Mouse (Mus musculus) telencephalon, adult 2 months (tissue): ENCODE measurements around the gene Bmf.

Experiments
- DNase-seq: peaks from one replicate; pipeline ENCODE4 v3.0.0-alpha.2; 2011; ENCODE audit warnings: low read depth, low spot score

Gene Bmf

DNA sequence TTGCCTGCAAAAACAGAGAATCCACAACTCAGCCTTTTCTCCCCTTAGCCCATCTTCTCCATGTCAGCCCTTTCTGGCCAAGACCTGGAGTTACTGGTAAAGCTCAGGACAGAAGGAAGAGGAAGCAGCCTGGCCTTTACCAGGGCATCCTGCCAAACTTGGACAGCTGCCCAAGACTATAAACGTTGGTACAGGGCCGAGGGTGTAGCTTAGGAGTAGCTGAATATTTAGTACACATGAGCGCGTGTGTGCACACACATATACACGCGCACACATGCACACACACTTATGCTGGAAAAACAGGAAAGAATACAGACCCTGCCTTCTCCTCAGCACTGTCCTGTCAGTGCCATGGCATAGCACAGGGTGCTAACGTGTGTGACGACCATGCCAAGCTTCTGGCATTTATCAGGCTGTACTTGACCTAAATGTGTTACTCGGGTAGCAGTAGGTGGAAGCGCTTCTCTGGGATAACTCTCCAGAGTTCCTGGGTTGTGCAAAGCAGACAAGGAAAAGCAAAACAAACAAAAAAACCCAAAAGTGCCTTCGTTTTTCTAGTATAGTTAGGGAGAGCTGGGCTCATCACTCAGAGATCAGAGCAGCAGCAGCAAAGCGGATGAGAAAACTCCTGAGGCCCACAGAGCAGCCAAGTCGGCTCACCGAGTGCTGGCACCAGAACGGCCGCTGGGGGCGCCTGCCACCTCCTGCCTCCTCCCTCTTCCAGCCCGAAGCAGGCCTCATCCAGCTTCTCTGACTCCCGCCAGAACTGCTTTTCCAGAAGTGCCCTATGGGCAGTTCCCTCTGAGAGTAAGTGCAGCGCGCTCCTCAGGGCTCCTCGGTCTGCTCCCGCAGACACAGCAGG is 4.0 kb downstream of the Bmf start:
- DNase-seq = no peak

DNA sequence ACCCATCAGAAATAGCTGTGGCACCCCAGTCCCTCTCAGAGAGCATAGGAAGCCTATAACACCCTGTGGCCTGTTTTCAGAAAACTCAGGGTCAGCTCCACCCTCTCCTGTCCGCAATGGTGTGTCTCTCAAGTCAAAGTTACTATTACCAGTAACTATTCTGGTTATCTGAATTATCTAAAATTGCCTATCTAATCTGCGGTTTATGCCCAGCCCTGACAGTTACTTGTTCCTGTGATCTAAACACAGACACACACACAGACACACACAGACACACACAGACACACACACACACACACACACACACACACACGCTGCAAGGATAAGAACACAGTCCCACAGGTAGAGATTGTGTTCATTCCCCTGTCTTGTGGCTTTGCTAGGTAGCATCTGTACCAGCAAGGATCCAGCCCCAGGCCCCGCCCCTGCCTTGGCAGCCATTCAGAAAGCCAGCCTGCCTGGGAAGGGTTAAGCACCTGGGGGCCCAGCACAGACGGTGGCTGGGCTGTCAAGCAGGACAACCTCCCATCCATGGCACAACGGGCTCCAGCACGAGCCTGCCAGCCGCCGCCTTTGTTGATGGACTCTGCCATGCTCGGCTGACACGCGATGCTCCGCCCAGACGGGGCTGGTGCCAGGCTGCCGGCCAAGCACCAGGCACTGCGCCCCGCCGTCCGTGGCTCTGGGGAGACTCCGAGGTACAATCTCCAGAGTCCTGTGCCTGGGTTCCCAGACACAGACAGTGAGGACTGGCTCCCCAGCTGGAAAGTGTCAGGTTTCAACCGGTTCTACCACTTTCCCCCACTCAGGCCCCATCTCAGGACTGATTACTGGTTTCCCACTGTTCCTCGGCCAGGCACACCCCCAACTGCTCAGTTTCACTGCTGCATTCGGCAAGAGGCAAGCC is 5.3 kb downstream of the Bmf start:
- no peak for DNase-seq

DNA sequence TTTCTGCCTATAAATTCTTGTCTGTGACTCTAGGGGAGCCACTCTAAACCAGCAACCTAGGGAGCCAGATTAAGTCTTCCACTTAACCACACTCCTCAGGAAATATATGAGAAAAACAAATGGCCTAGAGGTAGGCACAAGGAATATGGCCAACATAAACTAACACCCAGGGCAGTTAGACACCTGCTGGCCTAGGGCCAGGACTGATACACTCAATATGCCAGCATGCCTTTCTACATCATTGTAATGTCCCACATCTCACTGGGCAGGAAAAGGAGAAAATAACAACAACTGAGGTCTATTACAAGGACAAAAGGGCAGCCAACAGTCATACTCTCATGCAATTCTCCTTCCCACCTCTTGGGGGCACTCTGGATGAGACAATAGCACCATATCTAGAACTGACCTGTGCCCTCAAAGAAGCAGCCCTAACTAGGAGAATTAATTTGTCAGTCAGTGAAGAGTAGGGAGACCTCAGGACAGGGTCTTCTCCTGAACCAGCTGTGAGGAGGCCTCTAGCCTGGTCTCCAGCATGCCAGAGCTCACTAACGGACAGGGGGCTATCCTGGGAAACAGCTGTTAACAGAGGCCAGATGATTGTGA is 6.4 kb downstream of the Bmf start:
- DNase-seq = no peak

DNA sequence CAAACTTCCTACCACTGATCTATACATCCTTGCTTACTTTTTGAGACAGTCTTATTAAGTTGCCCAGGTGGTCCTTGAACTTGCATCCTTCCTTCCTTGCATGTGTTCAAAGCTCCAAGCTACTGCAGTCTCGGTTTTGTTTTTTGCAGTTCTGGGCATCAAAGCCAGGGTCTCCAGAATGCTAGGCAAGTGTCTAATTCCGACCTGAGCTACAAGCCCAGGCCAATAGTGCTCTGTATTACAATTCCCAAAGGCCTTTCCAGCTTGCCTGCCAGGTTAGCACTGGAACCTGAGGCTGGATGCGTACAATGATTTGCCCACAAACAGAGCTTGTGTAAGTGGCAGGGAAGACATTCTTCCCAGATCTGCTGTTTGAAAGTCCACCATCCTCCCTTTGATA is 7.8 kb downstream of the Bmf start:
- DNase-seq = no peak

DNA sequence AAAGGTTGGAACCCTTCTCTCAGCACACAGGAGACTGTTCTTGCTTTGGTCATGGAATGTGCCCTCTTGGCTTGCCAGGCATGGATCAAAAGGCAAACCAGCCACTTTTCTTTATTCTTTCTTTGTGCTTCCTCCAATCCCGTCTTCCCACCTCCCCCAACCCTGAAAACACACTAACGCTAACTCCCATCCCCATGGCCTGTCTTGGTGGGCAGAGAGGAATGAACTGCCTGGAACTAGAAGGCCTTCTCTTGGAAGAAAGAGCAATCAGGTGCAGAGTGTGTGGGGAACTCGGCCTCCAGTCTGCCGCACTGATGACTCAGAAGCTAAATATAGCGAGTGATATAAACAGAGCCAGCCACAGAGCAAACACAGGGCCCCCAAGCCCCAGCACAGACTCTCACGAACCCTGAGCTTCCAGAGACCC is 8.8 kb downstream of the Bmf start:
- DNase-seq = peak; percentile 52

DNA sequence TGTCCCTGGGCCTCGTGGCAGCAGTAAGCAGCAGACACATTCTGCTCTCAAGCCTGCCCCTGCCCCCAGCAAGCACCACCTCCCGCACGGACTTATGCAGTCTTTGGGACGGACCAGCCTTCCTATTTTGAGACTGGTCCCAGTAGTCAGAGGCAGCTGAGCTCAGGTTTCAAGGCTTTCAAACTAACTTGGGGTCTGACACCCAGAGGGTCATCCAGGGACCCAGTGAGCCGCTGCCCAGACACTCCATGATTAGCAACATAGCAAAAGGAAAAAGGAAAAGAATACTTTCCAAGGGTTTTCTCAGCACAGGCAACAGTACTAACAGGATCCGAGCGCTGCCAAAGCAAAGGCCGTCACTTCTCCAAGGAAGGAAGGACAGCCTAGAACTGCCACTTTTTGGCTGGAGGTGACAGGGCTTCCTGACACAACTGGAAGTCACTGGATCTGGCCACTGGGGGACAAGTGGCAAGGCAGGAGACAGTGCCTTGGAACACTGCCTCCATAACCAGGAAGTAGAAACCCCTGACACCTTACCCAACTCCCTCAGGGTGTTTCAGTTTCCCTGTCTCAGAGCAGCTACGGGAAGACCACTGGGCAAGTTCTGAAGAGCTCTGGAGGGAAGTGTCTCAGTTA is 9.5 kb downstream of the Bmf start:
- DNase-seq = no peak

DNA sequence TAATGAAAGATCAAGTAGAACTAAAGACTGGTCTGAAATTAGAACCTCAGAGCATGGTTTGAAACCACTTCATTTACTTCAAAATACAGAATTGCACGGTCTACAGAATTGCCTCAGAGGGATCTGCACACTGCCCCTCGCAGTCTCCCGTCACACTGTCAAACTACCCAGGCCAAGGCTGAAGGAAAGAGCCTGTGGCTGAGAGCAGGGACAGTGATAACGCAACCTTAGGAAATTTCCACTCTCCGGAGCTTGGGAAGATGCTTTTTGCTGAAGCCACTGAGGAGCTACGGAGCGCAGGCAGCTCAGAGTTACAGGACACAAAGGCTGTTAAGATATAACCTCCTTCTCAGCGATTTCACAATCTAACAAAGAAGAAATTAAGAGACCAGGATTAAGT is 10.4 kb downstream of the Bmf start:
- no peak for DNase-seq

DNA sequence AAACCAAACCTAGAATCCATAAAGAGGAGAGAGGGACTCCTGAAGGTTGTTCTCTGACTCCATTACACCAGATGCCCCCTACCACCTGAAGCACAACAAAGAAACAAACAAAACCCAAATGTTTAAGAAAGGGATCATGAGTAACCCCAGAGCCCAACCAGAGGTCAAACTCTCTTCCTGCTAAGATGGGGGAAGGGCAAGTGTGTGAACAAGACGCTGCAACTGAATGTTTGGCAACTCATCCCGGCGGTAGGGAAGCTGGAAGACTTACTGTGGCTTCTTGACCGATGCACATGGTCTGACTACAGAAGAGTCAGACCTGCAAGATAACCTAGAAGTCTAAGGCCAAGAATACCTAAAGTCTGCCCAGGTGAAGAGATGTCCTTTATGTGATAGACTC is 12.3 kb downstream of the Bmf start:
- DNase-seq = no peak

DNA sequence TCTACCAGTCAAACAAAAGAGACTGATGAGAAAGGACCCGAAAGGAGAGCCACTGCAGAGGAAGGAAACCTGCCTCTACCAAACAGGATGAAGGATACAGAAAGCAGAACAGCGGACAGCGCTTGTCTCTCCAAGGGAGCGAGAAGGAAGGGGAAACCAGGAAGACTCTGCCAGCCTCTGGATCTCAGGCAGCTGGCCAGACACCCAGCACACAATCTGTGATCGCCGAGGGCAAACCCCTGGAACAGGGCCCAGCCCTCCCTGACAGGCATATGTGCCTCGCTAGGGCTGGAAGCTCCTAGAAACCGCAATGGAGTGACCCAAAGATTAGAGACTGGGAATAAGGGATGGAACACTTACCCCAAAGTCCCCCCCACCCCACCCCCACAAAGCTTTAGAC is 12.9 kb downstream of the Bmf start:
- DNase-seq = no peak

DNA sequence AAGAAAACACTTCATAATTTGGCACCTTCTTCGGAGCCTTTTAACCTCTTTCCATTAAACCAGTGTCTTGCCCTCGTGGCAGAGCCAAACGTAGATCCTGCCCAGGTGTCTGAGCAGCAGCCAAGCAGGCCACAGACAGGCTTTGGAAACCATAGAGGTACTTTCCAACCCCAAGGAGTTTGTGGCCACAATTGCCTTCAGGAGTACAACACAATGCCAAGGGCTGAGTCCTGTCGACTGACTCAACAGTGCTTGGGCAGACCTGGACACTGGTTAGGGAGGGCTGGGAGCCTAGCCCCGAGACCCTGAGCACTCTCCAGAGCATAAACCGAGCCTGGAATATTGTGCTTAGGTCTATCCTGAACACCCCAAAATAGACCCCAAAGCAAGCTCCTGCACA is 13.4 kb downstream of the Bmf start:
- no peak for DNase-seq

DNA sequence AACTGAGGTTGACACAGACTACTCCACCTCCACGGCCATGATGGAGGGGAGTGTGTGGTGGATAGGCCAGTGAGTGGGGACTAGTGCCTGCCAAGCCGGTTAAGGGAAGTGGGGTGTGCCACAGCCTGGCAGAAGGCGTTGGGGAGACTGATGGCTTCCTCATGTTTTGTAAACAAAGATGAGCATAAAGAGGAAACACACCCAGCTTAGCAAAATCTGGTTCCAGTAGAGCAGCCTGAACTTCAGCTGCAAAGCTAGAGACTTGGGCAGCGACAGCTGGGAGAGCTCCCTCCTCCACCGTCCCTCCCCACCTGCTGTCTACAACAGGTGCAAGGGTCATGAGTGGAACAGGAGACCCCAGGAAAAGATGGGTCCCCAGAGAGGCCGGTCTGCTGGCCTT is 15.5 kb downstream of the Bmf start:
- no peak for DNase-seq

DNA sequence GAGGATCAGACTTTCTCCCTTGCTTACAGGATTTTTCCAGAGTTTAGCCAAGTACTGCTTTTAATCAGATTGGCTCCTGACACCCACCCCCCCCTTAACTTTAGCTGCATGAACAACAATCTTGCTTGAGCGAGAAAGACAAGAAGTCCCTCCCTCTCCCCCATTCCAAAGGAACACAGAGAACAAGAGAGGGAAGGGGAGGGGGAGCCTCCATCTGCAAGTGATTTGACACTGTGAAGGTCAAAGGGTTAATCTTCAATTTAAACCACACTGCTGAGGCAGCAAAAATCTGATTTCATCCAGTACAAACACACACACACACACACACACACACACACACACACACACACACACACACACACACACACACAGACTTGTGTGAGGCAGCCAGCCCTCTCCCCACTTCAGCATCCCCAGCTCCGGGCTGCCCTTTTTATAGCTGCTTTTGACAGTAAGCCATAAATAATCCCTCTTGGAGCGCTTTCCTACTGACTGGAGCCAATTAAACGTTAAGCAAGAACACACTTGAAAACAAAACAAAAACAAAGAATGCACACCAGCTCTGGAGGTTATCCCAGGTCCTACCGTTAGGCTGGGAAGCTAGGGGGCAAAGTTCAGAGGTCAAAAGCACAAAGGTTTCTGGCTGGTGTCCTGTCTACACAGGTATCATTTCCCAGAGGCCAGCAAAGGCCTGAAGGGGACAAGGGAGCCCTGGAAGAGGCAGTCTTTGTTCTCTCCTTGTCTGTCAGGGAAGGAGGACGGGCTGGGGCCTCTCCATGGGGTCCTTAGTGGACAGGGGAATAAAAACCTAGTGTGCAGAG is 16.4 kb downstream of the Bmf start:
- no peak for DNase-seq

DNA sequence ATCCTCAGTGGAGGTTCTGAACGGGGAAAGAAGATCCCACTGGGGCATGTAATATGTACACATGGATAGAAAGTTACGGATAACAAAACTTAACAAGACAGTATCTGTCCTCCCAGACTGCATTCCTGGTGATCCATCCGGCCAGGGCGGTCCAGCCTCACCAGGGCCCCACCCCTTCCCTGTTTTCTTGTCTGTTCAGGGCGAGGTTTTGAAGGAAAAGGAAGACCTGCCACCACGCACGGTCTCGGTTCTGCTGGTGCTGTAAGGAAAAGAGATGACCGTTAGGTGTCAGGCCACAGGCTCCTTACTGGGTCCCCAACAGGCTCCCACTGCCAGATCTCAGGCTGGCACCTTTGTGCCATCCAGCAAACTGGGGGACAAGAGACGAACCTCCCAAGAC is 17.1 kb downstream of the Bmf start:
- no peak for DNase-seq

DNA sequence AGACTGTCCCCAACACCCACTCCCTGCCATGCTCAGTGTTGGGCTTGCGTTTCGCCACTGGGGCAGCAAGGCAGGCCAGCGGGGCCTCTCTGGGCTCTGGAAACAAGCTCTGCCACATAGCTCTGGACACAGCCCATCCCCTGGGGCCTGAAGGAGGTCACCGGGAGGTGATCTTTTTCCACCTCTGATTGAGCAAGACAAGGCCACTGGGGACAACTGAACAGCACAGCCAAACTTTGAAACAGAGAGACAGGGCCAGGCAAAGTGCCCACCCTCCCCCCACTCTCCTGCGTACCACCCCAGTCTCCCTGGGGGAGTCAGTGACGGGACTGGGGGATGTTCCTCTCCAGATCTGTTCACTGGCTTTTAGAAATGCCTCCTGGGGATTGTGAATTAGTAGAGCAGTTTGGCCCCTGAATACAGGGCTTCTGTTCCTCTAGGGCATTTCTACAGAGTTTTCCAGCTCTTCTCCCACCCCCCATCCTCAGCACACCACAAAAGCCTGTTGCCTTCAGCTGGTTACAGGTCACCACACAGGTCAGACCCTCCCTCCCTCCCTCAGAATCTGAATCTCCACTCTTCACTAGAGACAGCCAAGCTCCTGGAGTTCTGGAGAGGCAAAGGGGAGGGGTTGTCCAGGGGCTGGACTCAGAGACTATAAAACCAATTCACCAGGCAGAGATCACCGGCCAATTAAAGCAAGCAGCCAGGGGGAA is 19.9 kb downstream of the Bmf start:
- no peak for DNase-seq

DNA sequence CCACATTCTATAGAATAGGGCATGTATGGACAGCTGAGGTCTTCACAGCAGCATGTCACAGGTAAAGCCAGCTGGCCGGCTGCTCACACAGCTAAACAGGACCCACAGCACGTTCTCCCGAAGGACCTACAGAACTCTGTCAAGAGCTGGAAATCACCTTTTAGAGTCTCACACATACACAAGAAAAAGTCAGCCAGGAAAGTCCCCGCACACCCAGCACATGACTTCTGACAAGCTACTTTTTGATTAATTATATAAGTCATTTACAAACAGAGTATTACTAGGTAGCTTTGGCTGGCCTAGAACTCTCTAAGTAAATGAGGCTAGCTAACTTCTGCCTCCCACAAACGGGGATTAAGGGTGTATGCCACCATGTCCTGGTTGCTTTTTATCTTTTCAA is 22.9 kb downstream of the Bmf start:
- no peak for DNase-seq

DNA sequence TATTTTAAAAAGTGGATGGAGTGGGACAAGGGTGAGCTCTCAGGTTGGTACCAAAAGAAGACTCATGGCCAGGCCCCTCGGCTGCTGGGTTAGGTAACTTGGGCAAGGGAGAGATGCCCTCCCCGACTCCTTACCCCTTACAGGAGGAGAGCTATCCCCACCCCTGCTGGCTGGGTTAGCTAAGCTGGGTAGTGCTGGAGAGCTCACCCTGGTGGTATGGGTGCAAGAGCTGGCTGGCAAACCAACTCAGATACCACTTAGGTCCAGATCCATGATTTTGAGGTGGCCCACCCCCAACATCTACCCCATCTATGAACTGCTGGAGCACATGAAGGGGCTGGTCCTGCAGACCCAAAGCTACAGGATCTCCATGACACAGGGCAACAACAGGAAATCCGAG is 24.7 kb downstream of the Bmf start:
- DNase-seq = no peak

DNA sequence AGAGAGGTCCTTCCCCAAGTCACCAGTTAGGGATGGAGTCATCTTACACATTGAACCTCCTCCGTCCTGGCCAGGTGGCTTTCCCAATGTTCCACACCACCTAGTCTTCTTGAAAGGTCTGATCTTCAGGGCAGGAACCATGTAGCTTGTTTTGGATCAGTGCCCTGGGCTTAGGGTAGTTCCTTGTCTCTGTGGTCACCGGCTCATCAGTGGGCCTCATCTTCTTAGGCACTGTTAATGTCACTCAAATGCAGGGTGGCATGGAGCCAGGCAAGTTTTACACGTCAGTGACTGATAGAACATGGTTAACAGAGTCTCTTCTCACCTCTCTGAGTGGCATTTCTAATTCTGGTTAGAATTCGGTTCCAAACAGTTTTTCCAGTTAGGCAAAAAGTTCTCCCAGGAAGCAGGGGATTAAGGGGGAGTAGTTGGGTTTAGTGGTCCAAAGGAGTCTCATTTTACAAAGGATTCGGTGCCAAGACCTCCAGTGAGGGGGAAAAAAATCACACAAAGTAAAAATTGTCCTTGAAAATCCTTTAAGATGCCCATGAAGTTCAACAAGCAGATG is 26.2 kb downstream of the Bmf start:
- DNase-seq = no peak

DNA sequence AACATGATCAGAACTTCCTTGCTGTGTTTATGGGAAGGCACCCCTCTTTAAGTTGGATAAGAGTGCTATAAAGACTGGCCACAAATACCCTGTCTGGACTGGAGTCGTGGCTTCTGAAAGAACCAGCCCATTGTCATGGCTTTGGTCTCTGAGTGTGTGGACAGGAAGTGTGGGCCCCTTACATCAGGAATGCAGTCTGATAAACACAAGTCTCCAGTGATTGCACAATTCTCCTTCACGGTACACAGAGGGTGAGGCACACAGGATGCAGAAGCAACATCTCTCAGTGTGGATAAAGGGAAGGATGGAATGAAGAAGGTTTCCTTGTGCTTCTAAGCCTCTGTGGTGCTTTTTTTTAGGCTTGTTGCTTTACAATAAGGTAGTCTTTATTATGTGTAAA is 27.2 kb downstream of the Bmf start:
- DNase-seq = no peak

DNA sequence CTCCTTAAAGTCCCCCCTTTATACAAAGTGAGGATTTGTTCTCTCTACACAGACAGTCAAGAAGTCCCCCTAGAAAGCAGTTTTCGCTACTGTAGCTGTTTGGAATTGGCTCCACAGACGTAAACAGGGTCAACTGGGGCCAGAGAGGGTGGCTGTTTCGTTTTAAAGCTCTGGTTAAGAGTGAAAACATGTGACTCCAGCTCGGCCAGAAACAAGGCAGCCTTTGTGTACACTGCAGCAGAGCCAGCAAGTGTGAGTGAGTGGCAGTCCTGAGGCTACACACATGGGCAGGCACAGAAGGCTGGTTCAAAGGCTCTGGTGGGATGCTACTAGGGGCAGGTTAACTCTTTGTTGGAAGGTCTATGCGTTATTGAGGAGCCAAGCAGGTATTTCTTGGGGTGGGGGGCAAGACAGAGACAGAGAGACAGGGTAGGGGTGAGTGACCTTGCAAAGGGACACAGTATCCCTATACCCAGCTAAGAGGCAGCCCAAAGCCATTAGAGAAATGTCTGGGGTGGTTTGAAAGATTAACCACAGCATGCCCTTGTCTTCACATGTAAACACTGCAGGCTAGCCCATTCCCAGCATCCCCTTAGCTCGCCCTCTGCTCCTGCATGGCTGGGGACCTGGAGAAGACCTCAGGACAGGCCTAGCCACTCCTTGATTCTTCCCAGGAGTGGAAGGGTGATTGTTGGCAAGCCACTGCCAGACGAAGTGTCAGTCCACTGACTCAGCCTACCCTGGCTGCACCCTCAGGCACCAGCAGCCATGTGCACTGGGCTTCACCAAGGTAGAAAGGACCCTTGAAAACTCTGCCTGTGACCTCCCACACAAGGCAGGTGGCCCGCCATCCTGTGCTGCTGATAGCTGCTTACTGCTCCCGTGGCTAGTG is 29.2 kb downstream of the Bmf start:
- no peak for DNase-seq
